Mouse (Mus musculus): ENCODE results near the gene Maea. TPM values are rescaled to one million over a fixed set of nuclear protein-coding genes. Genes with fewer than 3 reads are reported as not detected.

The Maea gene
- polyA plus RNA-seq (2015; fragmentation: Nextera tagmentation; extraction: Ambion mirVana): 115 and 123 TPM in 2 replicates

GRCm38 (mm10) chr5:33335273-33335976 lies at the start of gene Maea:
TSS of gene Maea (plus strand) at chr5:33335509.
- Histone ChIP-seq H3K27me3 (no peaks in the 10 kb centered on the region), H3K4me1 (replicated peaks) (peaks cover 30% of the 10 kb centered on the region), H3K4me3 (peak within 1 kb of the TSS; percentile 100), H3K9ac (peak within 1 kb of the TSS; percentile 99), H3K4me2 (peak within 1 kb of the TSS; percentile 90), H3K27ac (replicated peaks) (peak within 1 kb of the TSS; percentile 90), H3K36me3 (peaks cover 11% of the 10 kb centered on the region; the same call in 1 of the 2 replicates), H3K9me3 (no peaks in the 10 kb centered on the region)
- peak; percentile 100 for ATAC-seq (ENCODE audit: low read depth)
- WGBS: under 1% methylated on average over 64 of the region's 71 CpGs

- Histone ChIP-seq H3K27me3 (no peaks in the 10 kb centered on the region), H3K4me3 (no peak overlapping the region), H3K9me3 (no peaks in the 10 kb centered on the region), H3K36me3 (no peaks in the 10 kb centered on the region), H3K9ac (0 out of 2 replicates have a peak overlapping the region, but pooled peaks have one; percentile 31), H3K4me2 (peak overlapping the region; percentile 11; the same call in 1 of the 2 replicates), H3K27ac (replicated peaks) (peak overlapping the region; percentile 9; the same call in 1 of the 2 replicates), H3K4me1 (replicated peaks) (peaks cover 14% of the 10 kb centered on the region)
- peak; percentile 84; the same call in 1 of the 2 replicates for ATAC-seq (ENCODE audit: low read depth)
- 20% methylated on average over 16 of the region's 16 CpGs for WGBS
Observed at GRCm38 (mm10) chr5:33293796-33294430, 41.4 kb upstream of the Maea start.

- 72% methylated on average over 6 of the region's 6 CpGs for WGBS
- H3K36me3 ChIP-seq: no peaks in the 10 kb centered on the region
- ATAC-seq (ENCODE audit: low read depth): no peak
- H3K27ac ChIP-seq (replicated peaks): no peak overlapping the region
- no peak overlapping the region for H3K4me3 ChIP-seq
- H3K4me1 ChIP-seq (replicated peaks): peaks cover 14% of the 10 kb centered on the region
- no peaks in the 10 kb centered on the region for H3K9me3 ChIP-seq
- no peaks in the 10 kb centered on the region for H3K27me3 ChIP-seq
- no peak overlapping the region for H3K9ac ChIP-seq
- H3K4me2 ChIP-seq: no peak overlapping the region
Observed at GRCm38 (mm10) chr5:33297164-33297563, 38.1 kb upstream of the Maea start.

- ATAC-seq (ENCODE audit: low read depth): no peak
- Histone ChIP-seq H3K9ac (no peak overlapping the region), H3K27me3 (no peaks in the 10 kb centered on the region), H3K27ac (replicated peaks) (no peak overlapping the region), H3K4me3 (no peak overlapping the region), H3K36me3 (no peaks in the 10 kb centered on the region), H3K4me2 (no peak overlapping the region), H3K4me1 (replicated peaks) (no peaks in the 10 kb centered on the region), H3K9me3 (no peaks in the 10 kb centered on the region)
- WGBS: 88% methylated on average over 2 of the region's 2 CpGs
Observed at GRCm38 (mm10) chr5:33301801-33302200, 33.5 kb upstream of the Maea start.

GRCm38 (mm10) chr5:33310704-33311462 lies 24.4 kb upstream of the Maea start:
- Histone ChIP-seq H3K27ac (replicated peaks) (no peak overlapping the region), H3K9ac (no peak overlapping the region), H3K27me3 (no peaks in the 10 kb centered on the region), H3K4me3 (no peak overlapping the region), H3K4me1 (replicated peaks) (no peaks in the 10 kb centered on the region), H3K4me2 (no peak overlapping the region), H3K36me3 (no peaks in the 10 kb centered on the region), H3K9me3 (no peaks in the 10 kb centered on the region)
- no peak for ATAC-seq (ENCODE audit: low read depth)
- 63% methylated on average over 3 of the region's 3 CpGs for WGBS

- Histone ChIP-seq H3K4me2 (no peak overlapping the region), H3K9me3 (no peaks in the 10 kb centered on the region), H3K4me3 (no peak overlapping the region), H3K9ac (no peak overlapping the region), H3K4me1 (replicated peaks) (no peaks in the 10 kb centered on the region), H3K27me3 (no peaks in the 10 kb centered on the region), H3K27ac (replicated peaks) (no peak overlapping the region), H3K36me3 (no peaks in the 10 kb centered on the region)
- WGBS: 82% methylated on average over 7 of the region's 7 CpGs
- ATAC-seq (ENCODE audit: low read depth): no peak
Observed at GRCm38 (mm10) chr5:33312192-33312591, 23.1 kb upstream of the Maea start.

GRCm38 (mm10) chr5:33324491-33324890 lies 10.8 kb upstream of the Maea start:
- Histone ChIP-seq H3K4me2 (no peak overlapping the region), H3K27ac (replicated peaks) (no peak overlapping the region), H3K9me3 (no peaks in the 10 kb centered on the region; the same call in 1 of the 2 replicates), H3K4me3 (no peak overlapping the region), H3K36me3 (no peaks in the 10 kb centered on the region), H3K4me1 (replicated peaks) (no peaks in the 10 kb centered on the region), H3K9ac (no peak overlapping the region), H3K27me3 (no peaks in the 10 kb centered on the region)
- ATAC-seq (ENCODE audit: low read depth): no peak
- WGBS: 48% methylated on average over 2 of the region's 2 CpGs

- 0 out of 2 replicates have a peak, but pooled peaks have one; percentile 1 for ATAC-seq (ENCODE audit: low read depth)
- 25% methylated on average over 18 of the region's 18 CpGs for WGBS
Observed at GRCm38 (mm10) chr5:33334381-33335272, 682 bp upstream of the Maea start.

GRCm38 (mm10) chr5:33335977-33336360 lies 660 bp downstream of the Maea start:
- peak overlapping the region; percentile 80 for H3K27ac ChIP-seq (replicated peaks)
- WGBS: 0% methylated on average over 29 of the region's 31 CpGs

More at GRCm38 (mm10) chr5:33334381-33335272, 682 bp upstream of the Maea start:
- Histone ChIP-seq H3K27me3 (no peaks in the 10 kb centered on the region), H3K4me1 (replicated peaks) (peaks cover 28% of the 10 kb centered on the region), H3K36me3 (peaks cover 11% of the 10 kb centered on the region; the same call in 1 of the 2 replicates), H3K4me2 (peak overlapping the region; percentile 65), H3K4me3 (peak overlapping the region; percentile 100), H3K9ac (peak overlapping the region; percentile 75), H3K27ac (replicated peaks) (peak overlapping the region; percentile 90), H3K9me3 (no peaks in the 10 kb centered on the region)

GRCm38 (mm10) chr5:33337206-33337605 lies 1.9 kb downstream of the Maea start:
- Histone ChIP-seq H3K27ac (replicated peaks) (no peak overlapping the region), H3K4me3 (peak overlapping the region; percentile 100)

More at GRCm38 (mm10) chr5:33335977-33336360, 660 bp downstream of the Maea start:
- ATAC-seq (ENCODE audit: low read depth): no peak; the same call in 1 of the 2 replicates
- peak overlapping the region; percentile 90 for H3K4me2 ChIP-seq
- peaks cover 33% of the 10 kb centered on the region for H3K4me1 ChIP-seq (replicated peaks)
- peak overlapping the region; percentile 100 for H3K4me3 ChIP-seq
- H3K27me3 ChIP-seq: no peaks in the 10 kb centered on the region
- peaks cover 11% of the 10 kb centered on the region; the same call in 1 of the 2 replicates for H3K36me3 ChIP-seq
- peak overlapping the region; percentile 99 for H3K9ac ChIP-seq
- no peaks in the 10 kb centered on the region for H3K9me3 ChIP-seq

GRCm38 (mm10) chr5:33341165-33341564 lies 5.9 kb downstream of the Maea start:
- ATAC-seq (ENCODE audit: low read depth): no peak
- Histone ChIP-seq H3K9ac (no peak overlapping the region), H3K4me1 (replicated peaks) (peaks cover 30% of the 10 kb centered on the region), H3K9me3 (no peaks in the 10 kb centered on the region), H3K27ac (replicated peaks) (no peak overlapping the region), H3K36me3 (peaks cover 21% of the 10 kb centered on the region; the same call in 1 of the 2 replicates), H3K27me3 (no peaks in the 10 kb centered on the region), H3K4me3 (no peak overlapping the region), H3K4me2 (no peak overlapping the region)
- WGBS: 87% methylated on average over 6 of the region's 6 CpGs

More at GRCm38 (mm10) chr5:33337206-33337605, 1.9 kb downstream of the Maea start:
- no peak for ATAC-seq (ENCODE audit: low read depth)
- no peaks in the 10 kb centered on the region for H3K9me3 ChIP-seq
- H3K36me3 ChIP-seq: peaks cover 11% of the 10 kb centered on the region; the same call in 1 of the 2 replicates
- 89% methylated on average over 8 of the region's 8 CpGs for WGBS
- H3K27me3 ChIP-seq: no peaks in the 10 kb centered on the region
- H3K9ac ChIP-seq: peak overlapping the region; percentile 99; the same call in 1 of the 2 replicates
- peak overlapping the region; percentile 90 for H3K4me2 ChIP-seq
- peaks cover 33% of the 10 kb centered on the region for H3K4me1 ChIP-seq (replicated peaks)
